Mouse (Mus musculus): ENCODE measurements around the gene Fbxo45. TPM values are rescaled to one million over a fixed set of nuclear protein-coding genes. Genes with fewer than 3 reads are reported as not detected.

Gene Fbxo45
- polyA plus RNA-seq, 1 experiment from 2014 or later, result 22.3 TPM

DNA sequence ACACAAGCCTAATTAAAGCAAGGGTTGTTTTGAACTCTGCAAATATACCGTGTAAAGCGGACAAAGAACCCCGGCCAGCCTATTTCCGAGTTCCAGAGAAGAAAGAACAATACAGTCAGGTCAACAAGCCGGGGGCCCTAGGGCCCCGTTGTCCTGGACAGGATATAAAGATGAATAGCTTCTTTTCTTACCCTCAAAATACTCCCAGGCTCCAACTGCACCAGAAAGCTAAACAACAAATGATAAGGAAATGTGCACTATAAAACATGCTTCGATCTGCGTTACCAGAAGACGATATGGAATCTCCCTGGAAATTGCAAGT, 46.0 kb downstream of the Fbxo45 start:
- H3K36me3 ChIP-seq, result no peaks in the 10 kb centered on the region
- 32% methylated on average over 9 of the region's 9 CpGs for WGBS
- H3K4me2 ChIP-seq (replicated peaks), result peak overlapping the region; percentile 46
- no peaks in the 10 kb centered on the region for H3K9me3 ChIP-seq
- H3K27me3 ChIP-seq, result no peaks in the 10 kb centered on the region
- H3K9ac ChIP-seq, result no peak overlapping the region
- no peak for ATAC-seq (ENCODE audit: insufficient number of reproducible peaks, insufficient read depth, low FRiP score, low TSS enrichment)
- H3K27ac ChIP-seq, result peak overlapping the region; percentile 93
- H3K4me3 ChIP-seq, result peak overlapping the region; percentile 31
- H3K4me1 ChIP-seq, result peaks cover 10% of the 10 kb centered on the region

DNA sequence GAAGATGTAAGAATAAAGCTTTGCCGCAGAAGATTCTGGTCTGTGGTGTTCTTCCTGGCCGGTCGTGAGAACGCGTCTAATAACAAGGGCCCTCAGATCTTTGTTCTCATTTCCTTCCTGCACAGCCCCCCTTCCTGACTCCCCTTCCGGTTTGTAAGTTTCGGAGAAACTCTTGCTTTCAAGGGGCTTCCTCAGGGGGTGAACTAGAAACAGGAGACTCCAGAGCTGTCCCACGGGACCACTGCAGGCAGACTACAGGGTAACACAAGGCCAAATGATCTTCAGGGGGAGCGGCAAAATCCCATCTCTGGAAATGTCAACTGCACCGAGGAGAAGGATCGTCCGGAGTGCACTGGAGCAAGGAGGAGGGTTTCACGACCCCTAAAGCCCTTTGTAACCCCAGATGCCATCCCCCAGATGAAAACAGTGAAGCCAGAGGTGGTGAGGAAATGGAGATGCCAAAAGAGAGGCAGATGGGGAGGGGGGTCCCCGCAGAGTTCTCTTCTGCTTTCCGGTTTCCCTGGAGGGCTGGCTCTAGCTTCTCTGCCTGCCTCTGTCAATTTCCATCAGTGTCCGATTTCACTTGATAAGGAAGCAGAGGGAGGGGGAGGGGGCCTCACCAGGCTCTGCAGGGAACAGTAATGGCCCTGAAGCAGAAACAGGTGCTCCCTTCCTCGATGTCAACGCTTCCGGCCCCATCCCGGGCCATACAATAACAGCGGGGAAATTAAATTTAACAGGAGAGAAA, 46.5 kb downstream of the Fbxo45 start:
- 24% methylated on average over 21 of the region's 21 CpGs for WGBS
- ATAC-seq (ENCODE audit: insufficient number of reproducible peaks, insufficient read depth, low FRiP score, low TSS enrichment), result peak; percentile 74; the same call in 1 of the 2 replicates
- H3K27ac ChIP-seq, result peak overlapping the region; percentile 93
- H3K4me1 ChIP-seq, result peaks cover 10% of the 10 kb centered on the region
- H3K27me3 ChIP-seq, result no peaks in the 10 kb centered on the region
- H3K9me3 ChIP-seq, result no peaks in the 10 kb centered on the region
- H3K9ac ChIP-seq, result peak overlapping the region; percentile 47
- peak overlapping the region; percentile 31 for H3K4me3 ChIP-seq
- peak overlapping the region; percentile 46 for H3K4me2 ChIP-seq (replicated peaks)
- H3K36me3 ChIP-seq, result no peaks in the 10 kb centered on the region

DNA sequence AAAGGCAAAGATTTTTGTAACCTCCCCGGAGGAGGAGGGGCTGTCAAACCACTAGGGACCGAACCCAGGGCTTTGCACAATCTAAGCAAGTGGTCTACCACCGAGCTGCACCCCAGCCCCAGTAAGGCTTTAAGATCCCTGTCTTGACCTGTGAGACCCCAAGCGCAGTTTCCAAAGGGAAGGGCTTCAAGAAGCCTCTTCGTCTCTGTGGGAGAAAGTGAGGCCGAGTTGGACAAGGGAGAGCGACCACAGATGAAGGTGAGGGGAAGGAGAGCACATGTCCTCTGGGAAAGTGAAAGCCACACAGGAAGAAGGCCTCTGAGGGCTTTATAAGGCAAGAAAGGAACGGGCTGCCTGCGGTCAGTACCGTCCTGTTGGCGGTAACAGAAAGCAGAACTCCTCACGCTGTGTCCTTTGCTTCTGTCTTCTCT, 56.9 kb downstream of the Fbxo45 start:
- Histone ChIP-seq H3K4me2 (replicated peaks) (no peak overlapping the region), H3K9ac (no peak overlapping the region), H3K9me3 (no peaks in the 10 kb centered on the region), H3K36me3 (no peaks in the 10 kb centered on the region), H3K4me3 (no peak overlapping the region), H3K27ac (no peak overlapping the region), H3K27me3 (no peaks in the 10 kb centered on the region), H3K4me1 (no peaks in the 10 kb centered on the region; the same call in 1 of the 2 replicates)
- 53% methylated on average over 12 of the region's 12 CpGs for WGBS
- no peak for ATAC-seq (ENCODE audit: insufficient number of reproducible peaks, insufficient read depth, low FRiP score, low TSS enrichment)

DNA sequence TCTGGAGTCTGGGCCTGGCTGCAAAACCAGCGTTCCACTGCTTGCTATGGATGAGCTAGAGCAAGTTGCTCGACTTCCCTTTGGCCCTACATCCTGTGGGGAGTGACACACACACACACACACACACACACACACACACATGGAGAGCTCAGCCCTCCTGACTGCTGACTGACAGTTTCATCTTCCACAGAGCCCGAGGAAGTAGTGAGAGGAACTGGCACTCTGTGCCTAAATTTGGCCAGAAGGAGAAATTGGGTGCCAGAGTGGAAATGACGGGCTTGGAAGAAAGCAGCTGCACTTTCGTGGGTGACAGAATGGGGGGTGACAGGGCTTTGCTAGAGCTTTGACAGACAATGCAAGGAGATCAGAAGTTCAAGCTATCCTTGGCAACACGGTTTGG, 57.8 kb downstream of the Fbxo45 start:
- ATAC-seq (ENCODE audit: insufficient number of reproducible peaks, insufficient read depth, low FRiP score, low TSS enrichment), result no peak
- WGBS, result 52% methylated on average over 6 of the region's 6 CpGs
- Histone ChIP-seq H3K27ac (0 out of 2 replicates have a peak overlapping the region, but pooled peaks have one; percentile 2), H3K4me2 (replicated peaks) (no peak overlapping the region), H3K4me1 (no peaks in the 10 kb centered on the region; the same call in 1 of the 2 replicates), H3K27me3 (no peaks in the 10 kb centered on the region), H3K9ac (no peak overlapping the region), H3K9me3 (no peaks in the 10 kb centered on the region), H3K4me3 (no peak overlapping the region), H3K36me3 (no peaks in the 10 kb centered on the region)

DNA sequence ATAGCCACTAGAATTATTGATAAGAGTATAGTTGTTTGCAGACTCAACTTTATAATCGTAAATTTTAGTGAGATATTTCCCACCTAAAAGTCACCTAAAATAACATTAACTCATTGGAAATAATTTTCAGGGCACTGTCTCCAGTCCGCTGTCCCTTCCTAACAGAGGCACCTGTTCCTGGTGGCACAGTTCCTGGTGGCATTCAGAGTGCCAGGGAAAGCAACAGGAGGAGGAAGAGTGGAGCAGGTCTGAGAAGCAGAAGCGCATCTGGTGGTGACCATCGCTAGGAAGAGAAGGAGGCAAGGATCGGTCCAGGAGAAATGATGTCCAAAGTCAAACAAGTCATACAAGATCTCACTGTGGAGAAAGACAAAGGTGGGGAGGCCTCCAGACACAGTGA, 60.9 kb downstream of the Fbxo45 start:
- H3K27ac ChIP-seq, result no peak overlapping the region
- no peak overlapping the region for H3K9ac ChIP-seq
- WGBS, result 93% methylated on average over 5 of the region's 5 CpGs
- no peaks in the 10 kb centered on the region; the same call in 1 of the 2 replicates for H3K4me1 ChIP-seq
- ATAC-seq (ENCODE audit: insufficient number of reproducible peaks, insufficient read depth, low FRiP score, low TSS enrichment), result no peak
- H3K4me2 ChIP-seq (replicated peaks), result no peak overlapping the region
- no peaks in the 10 kb centered on the region for H3K36me3 ChIP-seq
- no peaks in the 10 kb centered on the region for H3K9me3 ChIP-seq
- H3K27me3 ChIP-seq, result no peaks in the 10 kb centered on the region
- H3K4me3 ChIP-seq, result no peak overlapping the region

MicroRNAs encoded within 50 kb of the gene (microRNA counts, 519-probe panel; counts per million panel counts)
- 460 counts per million, percentile 65 among the panel's probes with 10 or more counts for microRNA mmu-miR-1946a

Small RNA genes within 50 kb of the gene (microRNA-seq; reads per million reads assigned to microRNA genes)
- not detected for gene Mir1946a

Other genes with a start within 250 kb of the Fbxo45 start
- 22.2 and 23.1 TPM in 2 replicates for gene Senp5, start 243.9 kb downstream of the Fbxo45 start, polyA plus RNA-seq (2016; fragmentation: Nextera tagmentation; extraction: Ambion mirVana)
- gene Pak2, start 167.8 kb downstream of the Fbxo45 start, polyA plus RNA-seq (2016; fragmentation: Nextera tagmentation; extraction: Ambion mirVana), result 39.1 and 39.2 TPM in 2 replicates
- gene Pigx, start 147.4 kb downstream of the Fbxo45 start, polyA plus RNA-seq (2016; fragmentation: Nextera tagmentation; extraction: Ambion mirVana), result 138 and 141 TPM in 2 replicates
- 29.7 and 32.7 TPM in 2 replicates for gene Cep19, start 147.4 kb downstream of the Fbxo45 start, polyA plus RNA-seq (2016; fragmentation: Nextera tagmentation; extraction: Ambion mirVana)
- gene Nrros, start 81.6 kb downstream of the Fbxo45 start, polyA plus RNA-seq (2016; fragmentation: Nextera tagmentation; extraction: Ambion mirVana), result 9.9 and 11.1 TPM in 2 replicates
- gene Bex6, start 67.3 kb downstream of the Fbxo45 start, polyA plus RNA-seq (2016; fragmentation: Nextera tagmentation; extraction: Ambion mirVana), result 0.22 and 0.31 TPM in 2 replicates
- gene Wdr53, start 69 bp upstream of the Fbxo45 start, polyA plus RNA-seq (2016; fragmentation: Nextera tagmentation; extraction: Ambion mirVana), result 16.6 and 18.0 TPM in 2 replicates
- gene Smco1, start 24.3 kb upstream of the Fbxo45 start, polyA plus RNA-seq (2016; fragmentation: Nextera tagmentation; extraction: Ambion mirVana), result 0.15 TPM in 1 of 2 replicates, not detected in the other
- gene Rnf168, start 30.3 kb upstream of the Fbxo45 start, polyA plus RNA-seq (2016; fragmentation: Nextera tagmentation; extraction: Ambion mirVana), result 33.8 and 41.8 TPM in 2 replicates
- 31.9 and 33.2 TPM in 2 replicates for gene Ubxn7, start 85.1 kb upstream of the Fbxo45 start, polyA plus RNA-seq (2016; fragmentation: Nextera tagmentation; extraction: Ambion mirVana)
- not detected in 2 replicates for gene Tm4sf19, start 153.3 kb upstream of the Fbxo45 start, polyA plus RNA-seq (2016; fragmentation: Nextera tagmentation; extraction: Ambion mirVana)
- 25.6 and 28.7 TPM in 2 replicates for gene Tctex1d2, start 172.5 kb upstream of the Fbxo45 start, polyA plus RNA-seq (2016; fragmentation: Nextera tagmentation; extraction: Ambion mirVana)
- gene Pcyt1a, start 183.8 kb upstream of the Fbxo45 start, polyA plus RNA-seq (2016; fragmentation: Nextera tagmentation; extraction: Ambion mirVana), result 34.2 and 35.4 TPM in 2 replicates
- 0.09 and 0.33 TPM in 2 replicates for gene Slc51a, start 240.7 kb upstream of the Fbxo45 start, polyA plus RNA-seq (2016; fragmentation: Nextera tagmentation; extraction: Ambion mirVana)
- not detected in 2 replicates for gene Zdhhc19, start 249.1 kb upstream of the Fbxo45 start, polyA plus RNA-seq (2016; fragmentation: Nextera tagmentation; extraction: Ambion mirVana)